Mouse (Mus musculus): ENCODE measurements at regions not wholly inside any gene's neighbourhood (a gene's known extent, or its start where the extent isn't known, plus 50 kb on each side); places are given as distances from the start of the nearest gene placed in this dataset.

DNA sequence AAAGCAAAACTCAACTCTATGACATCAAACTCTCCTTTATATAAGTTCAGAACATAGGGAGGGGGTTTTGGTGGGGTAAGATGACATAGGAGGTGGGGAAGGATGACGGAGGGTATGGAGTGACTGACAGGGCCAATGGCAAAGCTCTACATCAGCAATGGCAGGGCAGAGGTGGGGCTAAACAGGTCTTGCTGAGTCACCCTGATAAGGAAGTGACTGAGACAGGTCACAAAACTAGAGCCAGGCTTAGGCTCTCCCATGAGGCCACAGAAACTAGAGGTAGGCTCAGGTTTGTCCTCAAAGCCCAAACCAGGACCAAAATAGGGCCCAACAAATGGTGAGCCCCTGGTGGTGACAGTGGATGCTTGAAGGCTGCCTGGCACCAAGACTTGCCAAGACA, 114.6 kb downstream of the Trib2 start:
- TF ChIP-seq CTCF (IDR thresholded peaks at IDR 0.05) = no peak
- Histone ChIP-seq H3K27ac (no peak overlapping the region), H3K4me3 (no peak overlapping the region)
- intact Hi-C loops (cut with DNase I) = no loop called here
- no peak for DNase-seq (ENCODE audit: extremely low spot score in 1 of 2, low spot score in 2 of 2)

DNA sequence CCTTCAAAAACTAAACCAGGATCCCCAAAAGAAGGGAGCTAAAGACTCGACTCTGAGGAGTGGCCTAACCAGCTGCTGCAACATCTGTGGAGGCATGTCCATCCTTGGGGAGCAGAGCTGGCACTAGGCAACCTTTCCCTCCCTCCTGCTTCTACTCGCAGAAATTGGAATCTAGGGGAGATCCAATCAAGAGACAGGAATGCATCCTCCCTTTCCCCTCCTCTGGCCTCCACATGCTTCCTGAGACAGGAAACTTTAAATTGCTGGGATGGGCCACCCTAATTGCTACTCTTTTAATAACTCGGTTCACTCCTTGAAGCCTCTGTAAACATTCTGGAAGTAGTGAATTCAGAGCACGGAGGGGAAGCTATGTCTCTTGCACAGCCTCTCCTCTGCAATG, 117.9 kb downstream of the Trib2 start:
- no peak for DNase-seq (ENCODE audit: extremely low spot score in 1 of 2, low spot score in 2 of 2)
- no peak overlapping the region for H3K27ac ChIP-seq
- no peak for TF ChIP-seq CTCF (IDR thresholded peaks at IDR 0.05)
- intact Hi-C loops (cut with DNase I) = no loop called here
- no peak overlapping the region for H3K4me3 ChIP-seq

DNA sequence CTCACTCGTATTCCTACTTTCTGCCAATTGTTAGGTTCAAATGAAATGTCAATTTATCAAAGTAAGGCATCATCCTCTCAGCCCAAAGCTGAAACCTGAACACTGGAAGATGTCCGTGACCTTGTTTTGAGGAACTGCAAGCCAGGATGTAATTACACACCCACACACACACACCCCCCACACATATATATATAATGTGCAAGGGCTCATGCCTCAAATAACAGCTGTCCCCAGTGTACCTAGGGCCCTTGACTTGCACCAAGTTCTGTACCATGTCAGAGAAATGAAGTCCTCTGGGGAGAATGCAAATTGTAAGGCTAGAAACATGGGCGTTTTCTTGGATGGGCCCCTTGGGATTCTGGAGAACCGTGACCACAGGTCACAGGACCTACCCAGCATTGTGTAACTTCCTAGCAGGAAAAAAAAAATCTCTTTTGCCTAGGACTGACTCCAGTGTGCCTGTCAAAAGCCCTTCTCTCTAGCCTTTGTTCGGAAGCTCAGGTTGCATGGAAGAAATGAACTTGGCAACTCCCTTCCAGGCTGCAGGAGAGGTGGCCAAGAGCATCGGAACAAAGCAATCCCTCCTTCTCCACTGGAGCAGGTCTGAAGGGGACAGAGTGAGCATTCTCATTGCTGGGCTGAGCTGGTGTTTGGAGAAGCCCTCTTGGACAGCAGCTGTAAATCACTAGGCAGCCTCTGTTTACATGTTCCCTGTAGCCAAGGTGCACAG, 118.5 kb downstream of the Trib2 start:
- TF ChIP-seq CTCF (IDR thresholded peaks at IDR 0.05) = no peak
- DNase-seq (ENCODE audit: extremely low spot score in 1 of 2, low spot score in 2 of 2) = no peak
- Histone ChIP-seq H3K27ac (no peak overlapping the region), H3K4me3 (no peak overlapping the region)
- intact Hi-C loops (cut with DNase I) = no loop called here

DNA sequence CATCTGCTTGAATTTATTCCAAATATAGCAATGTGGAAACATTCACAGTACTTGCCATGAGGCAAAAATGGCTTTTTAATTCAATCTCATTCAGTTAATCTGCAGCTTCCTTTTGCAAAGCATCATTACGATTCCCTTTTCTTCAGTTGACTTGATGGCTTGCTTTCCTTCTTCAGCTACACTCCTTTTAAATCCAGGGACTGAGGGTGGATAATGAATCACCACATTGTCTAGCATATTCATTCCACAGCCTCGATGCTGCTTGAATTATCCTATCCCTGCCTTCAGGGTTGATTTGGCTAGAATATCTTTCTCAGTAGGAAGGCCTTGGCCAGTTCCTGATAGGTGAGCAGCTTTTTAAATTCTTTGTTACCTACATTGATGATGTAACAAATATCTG, 128.4 kb downstream of the Trib2 start:
- H3K27ac ChIP-seq = no peak overlapping the region
- no peak for TF ChIP-seq CTCF (IDR thresholded peaks at IDR 0.05)
- intact Hi-C loops (cut with DNase I) = no loop called here

DNA sequence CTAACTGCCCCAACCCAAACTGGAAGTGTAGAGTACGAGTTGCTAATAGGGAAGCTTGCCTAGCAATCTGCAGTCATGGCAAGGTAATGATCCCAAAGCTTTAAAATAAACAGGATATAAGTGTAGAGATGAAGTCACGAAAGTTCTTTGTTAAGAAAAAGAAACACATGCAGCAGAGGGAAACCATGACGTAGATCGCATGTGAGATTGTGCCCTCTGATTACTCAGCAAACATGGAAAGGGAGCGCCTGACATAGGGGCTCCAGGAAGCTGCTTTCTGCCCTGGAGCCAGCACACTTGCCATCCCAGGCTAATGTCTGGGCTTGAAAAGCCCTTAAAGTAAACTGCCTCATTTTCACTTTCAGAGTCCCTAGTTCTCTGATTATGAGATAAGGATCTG, 132.4 kb downstream of the Trib2 start:
- DNase-seq (ENCODE audit: extremely low spot score in 1 of 2, low spot score in 2 of 2) = no peak
- intact Hi-C loops (cut with DNase I) = loop anchor here (1.0 to 5.0 kb wide), 3 partner anchors 78 to 128 kb away; no protein-coding TSS in a partner anchor
- TF ChIP-seq CTCF (IDR thresholded peaks at IDR 0.05) = no peak
- Histone ChIP-seq H3K27ac (no peak overlapping the region), H3K4me3 (no peak overlapping the region)

More for the DNA sequence above, 128.4 kb downstream of the Trib2 start:
- no peak for DNase-seq (ENCODE audit: extremely low spot score in 1 of 2, low spot score in 2 of 2)
- no peak overlapping the region for H3K4me3 ChIP-seq

DNA sequence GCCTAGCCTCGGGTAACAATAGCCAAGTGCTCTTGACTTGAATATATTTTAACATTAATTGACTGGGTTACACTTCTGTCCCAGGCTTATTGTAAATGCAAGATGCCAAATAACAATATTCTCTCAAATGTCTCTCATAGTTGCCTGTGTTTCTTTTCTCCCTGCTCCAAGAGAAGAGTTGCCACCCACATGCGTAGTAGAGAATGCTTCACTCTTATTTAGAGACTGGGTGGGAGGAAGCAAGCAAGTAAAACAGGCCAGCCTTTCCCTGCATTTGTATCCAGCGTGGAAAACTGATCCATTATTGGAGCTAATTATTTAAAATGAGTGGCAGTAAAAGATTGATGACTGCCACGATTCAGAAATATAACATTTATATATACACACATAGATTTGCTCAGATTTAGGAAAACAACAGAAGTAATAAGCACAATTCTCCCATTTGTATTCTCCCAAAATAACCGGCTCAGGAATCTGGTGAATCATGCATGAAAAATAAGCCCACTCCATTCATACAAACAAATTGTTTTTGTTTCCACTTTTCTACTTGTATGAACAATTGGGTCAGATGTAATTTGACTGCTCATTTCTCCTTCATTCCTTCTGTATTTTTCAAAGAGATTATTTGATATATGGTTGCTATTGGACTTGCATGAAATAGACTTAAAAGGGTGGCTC, 134.9 kb downstream of the Trib2 start:
- TF ChIP-seq CTCF (IDR thresholded peaks at IDR 0.05) = no peak
- intact Hi-C loops (cut with DNase I) = loop anchor here (5.0 kb wide), 2 partner anchors 80 to 130 kb away; no protein-coding TSS in a partner anchor
- no peak for DNase-seq (ENCODE audit: extremely low spot score in 1 of 2, low spot score in 2 of 2)
- H3K27ac ChIP-seq = no peak overlapping the region
- no peak overlapping the region for H3K4me3 ChIP-seq

DNA sequence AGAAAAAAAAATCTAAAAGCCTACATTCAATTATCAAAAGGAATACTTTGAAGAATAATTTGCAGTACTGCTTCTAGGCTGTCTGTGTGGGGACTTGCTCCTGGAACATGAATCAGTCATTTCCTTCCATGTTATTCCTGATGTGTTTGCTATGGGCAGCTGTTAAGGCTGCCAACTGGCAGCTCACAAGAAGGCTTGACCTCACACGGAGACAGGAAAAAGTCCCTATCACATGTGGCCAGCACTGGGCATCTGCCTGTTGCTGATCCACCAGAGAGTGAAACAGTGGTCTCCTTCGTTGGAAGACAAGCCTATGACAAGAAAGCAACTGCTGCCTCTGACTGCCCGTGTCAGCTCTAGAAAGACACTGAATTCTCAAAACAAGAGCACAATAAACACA, 140.6 kb downstream of the Trib2 start:
- intact Hi-C loops (cut with DNase I) = no loop called here
- no peak for TF ChIP-seq CTCF (IDR thresholded peaks at IDR 0.05)
- DNase-seq (ENCODE audit: extremely low spot score in 1 of 2, low spot score in 2 of 2) = no peak
- Histone ChIP-seq H3K4me3 (no peak overlapping the region), H3K27ac (no peak overlapping the region)

DNA sequence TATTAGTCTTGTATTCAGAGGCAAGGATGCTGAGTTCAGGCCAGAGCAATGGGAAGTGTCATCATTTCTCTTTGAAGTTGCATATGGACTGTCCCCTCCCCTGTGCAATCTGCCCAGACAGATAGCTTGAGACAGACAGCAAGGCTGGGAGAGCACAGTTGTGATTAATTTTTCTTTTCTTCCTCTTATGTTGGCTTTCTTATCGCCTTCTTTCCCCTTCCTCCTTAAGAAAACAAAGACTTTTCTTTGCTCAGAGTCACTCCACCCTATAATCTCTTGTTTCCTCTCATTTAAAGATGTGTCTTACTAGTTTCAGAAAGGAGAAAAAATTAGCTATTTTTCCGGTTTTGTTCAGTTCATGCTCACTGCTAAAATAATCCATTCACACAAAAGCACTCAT, 157.0 kb downstream of the Trib2 start:
- TF ChIP-seq CTCF (IDR thresholded peaks at IDR 0.05) = no peak
- no peak for DNase-seq (ENCODE audit: extremely low spot score in 1 of 2, low spot score in 2 of 2)

DNA sequence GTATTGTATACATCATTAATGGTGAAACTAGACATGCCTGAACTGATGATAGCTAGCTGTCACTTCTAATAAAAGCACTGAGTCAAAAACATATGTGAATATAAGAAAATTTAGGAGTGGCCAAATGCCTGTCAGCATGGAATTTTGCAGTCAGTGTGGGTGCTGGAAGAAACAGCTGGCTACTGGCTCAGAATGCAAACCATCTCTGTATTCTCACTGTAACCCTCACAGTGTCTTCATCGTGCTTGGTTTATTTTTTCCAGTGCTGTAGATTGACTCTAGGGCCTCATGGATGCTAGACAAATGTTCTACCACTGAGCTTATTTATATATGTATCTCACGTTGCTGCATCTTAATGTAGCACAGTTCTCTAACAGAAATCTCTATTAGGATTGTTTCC, 157.4 kb downstream of the Trib2 start:
- no peak for TF ChIP-seq CTCF (IDR thresholded peaks at IDR 0.05)
- Histone ChIP-seq H3K4me3 (no peak overlapping the region), H3K27ac (no peak overlapping the region)
- DNase-seq (ENCODE audit: extremely low spot score in 1 of 2, low spot score in 2 of 2) = no peak
- intact Hi-C loops (cut with DNase I) = no loop called here

More for the DNA sequence above, 157.0 kb downstream of the Trib2 start:
- intact Hi-C loops (cut with DNase I) = no loop called here
- Histone ChIP-seq H3K4me3 (no peak overlapping the region), H3K27ac (no peak overlapping the region)

DNA sequence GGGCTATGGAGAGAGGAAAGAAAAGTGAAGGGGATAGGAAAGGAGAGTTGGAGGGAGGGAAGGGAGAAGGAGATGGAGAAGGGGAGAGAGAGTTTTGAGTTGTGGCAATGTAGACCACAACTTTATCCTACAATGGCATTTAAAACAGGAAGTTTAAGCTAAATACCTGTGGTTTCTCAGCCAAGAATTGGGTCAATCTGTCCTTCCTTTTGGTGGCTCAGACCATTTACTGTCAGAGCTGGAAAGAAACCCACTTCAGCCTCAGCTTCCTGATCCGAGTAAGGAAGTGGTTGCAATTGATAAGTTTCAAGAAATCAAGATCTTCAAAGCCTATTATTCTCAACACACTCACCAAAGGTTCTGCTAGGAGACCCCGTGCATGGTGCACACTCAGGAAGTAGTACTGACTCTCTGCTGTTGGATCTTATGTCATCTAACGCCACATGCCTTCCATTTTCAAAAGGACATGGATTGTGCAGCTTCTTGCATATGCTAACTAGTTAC, 158.9 kb downstream of the Trib2 start:
- no peak overlapping the region for H3K4me3 ChIP-seq
- no peak overlapping the region for H3K27ac ChIP-seq
- no peak for TF ChIP-seq CTCF (IDR thresholded peaks at IDR 0.05)
- intact Hi-C loops (cut with DNase I) = no loop called here
- DNase-seq (ENCODE audit: extremely low spot score in 1 of 2, low spot score in 2 of 2) = no peak

DNA sequence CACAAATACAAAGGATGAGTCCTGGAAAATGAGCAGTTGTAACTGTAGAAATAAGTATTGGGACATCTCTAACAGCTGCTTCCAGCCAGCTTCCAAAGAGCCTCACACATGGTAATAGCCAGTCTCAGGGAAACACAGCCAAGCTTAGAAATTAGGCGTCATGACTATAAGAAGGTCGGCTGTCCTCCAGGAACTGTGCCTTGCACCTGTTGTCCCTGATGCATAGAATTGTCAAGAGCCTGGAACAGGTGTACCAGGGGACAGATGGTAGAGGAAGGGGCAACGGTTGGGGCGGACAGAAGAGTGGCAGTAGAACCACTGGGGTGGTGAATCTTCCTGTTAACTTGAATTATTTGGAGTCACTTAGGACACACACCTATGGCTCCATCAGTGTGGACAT, 162.1 kb downstream of the Trib2 start:
- intact Hi-C loops (cut with DNase I) = no loop called here
- no peak for TF ChIP-seq CTCF (IDR thresholded peaks at IDR 0.05)
- no peak for DNase-seq (ENCODE audit: extremely low spot score in 1 of 2, low spot score in 2 of 2)
- no peak overlapping the region for H3K27ac ChIP-seq
- H3K4me3 ChIP-seq = no peak overlapping the region

DNA sequence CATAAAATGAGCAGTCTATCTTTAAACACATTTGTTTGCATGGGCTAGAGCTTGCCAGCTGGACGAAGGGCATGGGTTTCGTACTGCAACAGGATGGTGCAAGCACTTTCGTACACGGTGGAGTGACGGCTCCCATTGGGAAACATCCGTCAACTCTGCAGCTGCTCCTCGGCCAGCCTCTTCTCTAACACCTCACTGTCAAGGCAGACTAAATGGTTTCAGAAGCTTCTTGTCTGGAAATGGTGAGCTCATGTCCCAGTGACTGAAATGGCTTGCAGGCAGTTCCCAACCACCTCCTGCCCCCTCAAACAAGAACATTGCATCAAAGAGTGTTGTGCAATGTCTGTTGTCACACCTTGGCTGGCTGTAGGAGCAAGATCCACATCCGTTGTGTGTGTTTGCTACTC, 163.4 kb downstream of the Trib2 start:
- Histone ChIP-seq H3K4me3 (no peak overlapping the region), H3K27ac (no peak overlapping the region)
- intact Hi-C loops (cut with DNase I) = no loop called here
- TF ChIP-seq CTCF (IDR thresholded peaks at IDR 0.05) = no peak
- DNase-seq (ENCODE audit: extremely low spot score in 1 of 2, low spot score in 2 of 2) = no peak
